Mouse (Mus musculus) intestine, embryonic 16.5 days (tissue): ENCODE measurements around the gene Ube4b. TPM values are rescaled to one million over a fixed set of nuclear protein-coding genes. Genes with fewer than 3 reads are reported as not detected.
A peak's percentile ranks its signal among the peaks of the same experiment; 100 is the strongest.

Source experiments
- ATAC-seq: fragments of 200-750 bp; cut with Nextera tagmentation; 2 replicates; pipeline ENCODE4 v1.8.0; 2017; ENCODE audit warnings: moderate TSS enrichment, moderate library complexity
- H3K27ac ChIP-seq: fragments of 300-500 bp; sonication (generic); 2 replicates; pipeline ENCODE4 v1.5.1; 2014; ENCODE audit warnings: mild to moderate bottlenecking, low read length
- H3K27me3 ChIP-seq: fragments of 300-500 bp; sonication (generic); replicated peaks from 2 replicates; pipeline ENCODE4 v1.6.1; 2014; ENCODE audit warnings: low read length, control low read depth, mixed read lengths; ENCODE audit not compliant: control insufficient read depth, insufficient read depth
- H3K36me3 ChIP-seq: fragments of 300-500 bp; sonication (generic); 2 replicates; pipeline ENCODE4 v1.6.1; 2014; ENCODE audit warnings: low read length, control low read depth; ENCODE audit not compliant: control insufficient read depth, insufficient read depth
- H3K4me1 ChIP-seq: fragments of 300-500 bp; sonication (generic); 2 replicates; pipeline ENCODE4 v1.6.1; 2014; ENCODE audit warnings: low read length, control low read depth, mixed read lengths; ENCODE audit not compliant: control insufficient read depth, insufficient read depth
- H3K4me2 ChIP-seq: fragments of 300-500 bp; sonication (generic); 2 replicates; pipeline ENCODE4 v1.6.1; 2014; ENCODE audit warnings: low read depth, low read length, control low read depth
- H3K4me3 ChIP-seq: fragments of 300-500 bp; sonication (generic); 2 replicates; pipeline ENCODE4 v1.5.1; 2014; ENCODE audit warnings: mild to moderate bottlenecking, low read length
- H3K9ac ChIP-seq: fragments of 300-500 bp; sonication (generic); 2 replicates; pipeline ENCODE4 v1.6.1; 2014; ENCODE audit warnings: low read depth, low read length
- H3K9me3 ChIP-seq: fragments of 300-500 bp; sonication (generic); 2 replicates; pipeline ENCODE4 v1.6.1; 2016; ENCODE audit warnings: low read length, control low read depth; ENCODE audit not compliant: control insufficient read depth
- WGBS: fragments of 180-500 bp; shearing (Covaris S2); extraction: QIAGEN DNeasy Blood & Tissue Kit; methylation state at CpG from one replicate; pipeline ENCODE4 v1.1.7; 2014; 5-methylcytosine and 5-hydroxymethylcytosine counted together
- polyA plus RNA-seq: library from polyadenylated mRNA; unstranded; fragments of >200 nt; fragmentation: Nextera tagmentation; extraction: Ambion mirVana; gene quantifications from 2 replicates; pipeline ENCODE4 v1.2.1, GENCODE M21; 2015

Ube4b gene
- polyA plus RNA-seq, 1 experiment from 2014 or later: 31.1 TPM

- no peaks in the 10 kb centered on the region for H3K9me3 ChIP-seq
- no peaks in the 10 kb centered on the region for H3K27me3 ChIP-seq
- H3K4me3 ChIP-seq: no peak overlapping the region
- no peak for ATAC-seq
- H3K36me3 ChIP-seq: no peaks in the 10 kb centered on the region
- H3K4me2 ChIP-seq: no peak overlapping the region
- no peak overlapping the region for H3K27ac ChIP-seq
- H3K9ac ChIP-seq: no peak overlapping the region
- WGBS: 81% methylated on average over 2 of the region's 2 CpGs
- H3K4me1 ChIP-seq: peaks cover 12% of the 10 kb centered on the region
Observed at GRCm38 (mm10) chr4:149296501-149296900, 130.0 kb downstream of the Ube4b start.

- H3K9me3 ChIP-seq: no peaks in the 10 kb centered on the region
- WGBS: 56% methylated on average over 5 of the region's 5 CpGs
- no peak overlapping the region for H3K27ac ChIP-seq
- H3K27me3 ChIP-seq: no peaks in the 10 kb centered on the region
- ATAC-seq: no peak
- H3K36me3 ChIP-seq: no peaks in the 10 kb centered on the region; the same call in none of the 2 replicates
- H3K9ac ChIP-seq: no peak overlapping the region
- H3K4me3 ChIP-seq: no peak overlapping the region
- H3K4me1 ChIP-seq: peaks cover 12% of the 10 kb centered on the region
- H3K4me2 ChIP-seq: no peak overlapping the region
Observed at GRCm38 (mm10) chr4:149292984-149293383, 133.6 kb downstream of the Ube4b start.

- Histone ChIP-seq H3K27me3 (no peaks in the 10 kb centered on the region), H3K9ac (no peak overlapping the region), H3K9me3 (no peaks in the 10 kb centered on the region), H3K36me3 (no peaks in the 10 kb centered on the region; the same call in none of the 2 replicates), H3K4me3 (no peak overlapping the region), H3K4me2 (no peak overlapping the region), H3K4me1 (peaks cover 19% of the 10 kb centered on the region), H3K27ac (no peak overlapping the region)
- ATAC-seq: no peak
- WGBS: 83% methylated on average over 9 of the region's 9 CpGs
Observed at GRCm38 (mm10) chr4:149291061-149291460, 135.5 kb downstream of the Ube4b start.

- H3K27me3 ChIP-seq: no peaks in the 10 kb centered on the region
- H3K36me3 ChIP-seq: no peaks in the 10 kb centered on the region; the same call in none of the 2 replicates
- no peak overlapping the region for H3K9ac ChIP-seq
- H3K4me2 ChIP-seq: no peak overlapping the region
- peaks cover 19% of the 10 kb centered on the region for H3K4me1 ChIP-seq
- no peaks in the 10 kb centered on the region for H3K9me3 ChIP-seq
- no peak overlapping the region for H3K27ac ChIP-seq
- WGBS: 90% methylated on average over 7 of the region's 7 CpGs
- no peak overlapping the region for H3K4me3 ChIP-seq
- no peak for ATAC-seq
Observed at GRCm38 (mm10) chr4:149290157-149290750, 136.3 kb downstream of the Ube4b start.

- Histone ChIP-seq H3K27me3 (no peaks in the 10 kb centered on the region), H3K4me1 (peaks cover 20% of the 10 kb centered on the region), H3K27ac (peak overlapping the region; percentile 72), H3K36me3 (no peaks in the 10 kb centered on the region; the same call in none of the 2 replicates), H3K9me3 (no peaks in the 10 kb centered on the region), H3K4me3 (no peak overlapping the region), H3K9ac (no peak overlapping the region), H3K4me2 (no peak overlapping the region)
- WGBS: 53% methylated on average over 8 of the region's 8 CpGs
- ATAC-seq: peak; percentile 86
Observed at GRCm38 (mm10) chr4:149286287-149287137, 140.0 kb downstream of the Ube4b start.

GRCm38 (mm10) chr4:149285691-149286090, 140.9 kb downstream of the Ube4b start:
- Histone ChIP-seq H3K27ac (no peak overlapping the region), H3K4me1 (peaks cover 20% of the 10 kb centered on the region), H3K4me2 (no peak overlapping the region), H3K27me3 (no peaks in the 10 kb centered on the region), H3K9ac (no peak overlapping the region), H3K9me3 (no peaks in the 10 kb centered on the region), H3K36me3 (no peaks in the 10 kb centered on the region; the same call in none of the 2 replicates), H3K4me3 (no peak overlapping the region)
- WGBS: 83% methylated on average over 1 of the region's 1 CpGs
- no peak for ATAC-seq

- no peaks in the 10 kb centered on the region for H3K36me3 ChIP-seq
- WGBS: 67% methylated on average over 3 of the region's 3 CpGs
- H3K9ac ChIP-seq: no peak overlapping the region
- H3K27ac ChIP-seq: no peak overlapping the region
- no peak overlapping the region for H3K4me2 ChIP-seq
- H3K27me3 ChIP-seq: no peaks in the 10 kb centered on the region
- H3K9me3 ChIP-seq: no peaks in the 10 kb centered on the region
- no peak for ATAC-seq
- no peak overlapping the region for H3K4me3 ChIP-seq
- H3K4me1 ChIP-seq: peaks cover 20% of the 10 kb centered on the region
Observed at GRCm38 (mm10) chr4:149283018-149283417, 143.5 kb downstream of the Ube4b start.

GRCm38 (mm10) chr4:149282025-149282738, 144.4 kb downstream of the Ube4b start:
- no peak overlapping the region for H3K27ac ChIP-seq
- no peaks in the 10 kb centered on the region for H3K9me3 ChIP-seq
- H3K36me3 ChIP-seq: no peaks in the 10 kb centered on the region
- no peaks in the 10 kb centered on the region for H3K27me3 ChIP-seq
- no peak overlapping the region for H3K9ac ChIP-seq
- ATAC-seq: no peak
- H3K4me2 ChIP-seq: no peak overlapping the region
- no peak overlapping the region for H3K4me3 ChIP-seq
- peaks cover 20% of the 10 kb centered on the region for H3K4me1 ChIP-seq
- 56% methylated on average over 7 of the region's 7 CpGs for WGBS
